Mouse (Mus musculus) kidney, adult 18-20 months (tissue): Measurements from ENCODE around the gene Pex5l.

ENCODE experiments used
- DNase-seq: peaks from one replicate; pipeline ENCODE4 v3.0.0; 2021

The Pex5l gene

GRCm38 (mm10) chr3:32924168-32924567 is 218.9 kb downstream of the Pex5l start:
- no peak for DNase-seq

GRCm38 (mm10) chr3:32910071-32910551 is 232.9 kb downstream of the Pex5l start:
- DNase-seq = no peak

GRCm38 (mm10) chr3:32908400-32908799 is 234.6 kb downstream of the Pex5l start:
- no peak for DNase-seq

GRCm38 (mm10) chr3:32905850-32906779 is 236.9 kb downstream of the Pex5l start:
- no peak for DNase-seq

- no peak for DNase-seq
These were observed 238.4 kb downstream of the Pex5l start for GRCm38 (mm10) chr3:32904599-32904998.

GRCm38 (mm10) chr3:32903462-32903861 is 239.6 kb downstream of the Pex5l start:
- no peak for DNase-seq
